Mouse (Mus musculus): ENCODE data around the gene Hsd3b6.

- TF ChIP-seq POLR2A (IDR thresholded peaks at IDR 0.05; ENCODE audit: low read depth, low read length), result no peak
- no peak for TF ChIP-seq CTCF (IDR thresholded peaks at IDR 0.05; ENCODE audit: borderline replicate concordance, insufficient read depth, low read length)
These were observed 33.3 kb downstream of the Hsd3b6 start for GRCm38 (mm10) chr3:98780921-98781320.

Measured in embryonic fibroblast, embryonic 13.5 days (primary cell).